Mouse (Mus musculus) stomach, postnatal 0 days (tissue): ENCODE results near the gene Creld1.

Source experiments
- CTCF ChIP-seq: IDR thresholded peaks from 2 replicates; pipeline ENCODE4 v1.5.1; 2016; ENCODE audit warnings: antibody characterized with exemption, low read depth, mild to moderate bottlenecking, moderate library complexity
- EP300 ChIP-seq: optimal IDR thresholded peaks from 2 replicates; pipeline ENCODE3; 2016; ENCODE audit warnings: antibody characterized with exemption

DNA sequence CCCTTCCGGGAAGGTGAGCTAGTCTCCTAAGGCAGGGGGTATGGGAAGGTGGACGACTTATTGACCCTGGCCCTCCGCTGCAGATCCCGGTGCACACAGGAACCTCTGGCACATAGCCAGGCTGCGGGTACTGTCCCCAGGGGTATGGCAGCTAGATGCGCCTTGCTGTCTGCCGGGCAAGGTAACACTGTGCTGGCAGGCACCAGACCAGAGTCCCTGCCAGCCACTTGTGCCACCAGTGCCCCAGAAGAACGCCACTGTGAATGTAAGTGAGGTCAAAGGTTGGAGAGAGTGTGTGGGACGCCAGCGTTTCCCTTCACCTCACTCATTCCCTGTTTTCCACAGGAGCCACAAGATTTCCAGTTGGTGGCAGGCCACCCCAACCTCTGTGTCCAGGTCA, 4.2 kb upstream of the Creld1 start:
- TF ChIP-seq CTCF (no peak), EP300 (no peak)
